Mouse (Mus musculus): Measurements from ENCODE around the gene Vezf1.

The Vezf1 gene

DNA sequence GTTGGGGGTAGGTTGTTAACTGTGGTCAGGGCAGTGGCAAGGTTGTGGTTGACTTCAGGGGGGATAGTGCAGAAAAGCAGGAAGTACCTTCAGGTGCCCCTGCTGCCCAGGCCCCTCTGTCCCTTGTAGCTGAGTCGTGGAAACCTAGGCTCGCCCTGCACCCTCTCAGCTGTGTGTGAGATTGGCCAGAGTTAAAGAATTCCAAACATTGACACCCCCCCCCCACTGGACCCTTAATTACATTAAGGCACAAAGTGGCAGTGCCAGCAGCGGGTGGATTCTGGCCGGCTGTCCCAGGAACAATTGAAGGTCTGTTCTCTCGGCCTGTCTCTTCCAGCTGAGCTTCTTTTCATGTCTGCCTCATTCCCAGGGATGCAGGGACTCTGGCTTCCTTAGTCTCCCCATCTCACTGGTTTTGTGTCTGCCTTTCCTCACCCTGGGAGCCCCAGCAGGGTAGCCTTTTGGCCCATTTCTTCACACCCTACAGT, 58.3 kb downstream of the Vezf1 start:
- no peak for DNase-seq (ENCODE audit: low spot score)

DNA sequence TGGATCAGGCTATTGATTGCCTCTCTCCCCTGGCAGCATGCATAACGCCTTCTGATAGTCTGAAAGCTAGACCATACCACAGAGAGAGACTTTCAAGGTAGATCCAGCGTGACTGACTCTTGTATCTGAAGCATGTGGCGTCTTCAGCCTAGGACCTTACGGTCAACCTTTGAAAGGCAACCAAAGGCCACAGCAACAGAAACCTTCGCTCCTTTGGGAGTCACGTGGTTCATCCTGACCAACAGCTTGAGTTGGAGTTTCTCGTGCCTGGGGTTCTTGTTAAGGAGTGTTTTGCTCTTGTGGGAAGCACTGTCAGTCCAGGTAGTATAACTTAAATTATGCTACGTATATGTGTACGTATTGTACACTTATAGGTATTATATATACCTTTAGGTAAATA, 60.4 kb downstream of the Vezf1 start:
- no peak for DNase-seq (ENCODE audit: low spot score)

DNA sequence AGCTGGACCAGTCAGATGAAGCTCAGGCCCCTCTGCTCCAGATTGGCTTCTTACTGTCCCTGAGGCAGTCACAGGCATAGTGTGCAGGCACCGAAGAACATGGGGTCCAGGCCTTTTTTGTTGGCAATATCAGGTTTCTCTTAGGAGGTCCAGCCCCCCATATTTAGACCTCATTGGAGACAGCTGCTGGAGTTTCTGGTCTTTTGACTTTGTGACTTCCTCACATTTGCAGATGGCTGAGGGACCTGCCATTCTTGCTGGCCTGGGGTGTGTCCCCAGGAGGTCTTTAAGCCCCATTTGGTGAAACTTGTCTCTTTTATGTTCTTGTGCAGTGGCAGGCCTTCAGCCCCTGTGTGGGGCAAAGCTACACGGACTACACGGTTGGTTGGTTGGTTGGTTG, 61.2 kb downstream of the Vezf1 start:
- no peak for DNase-seq (ENCODE audit: low spot score)

DNA sequence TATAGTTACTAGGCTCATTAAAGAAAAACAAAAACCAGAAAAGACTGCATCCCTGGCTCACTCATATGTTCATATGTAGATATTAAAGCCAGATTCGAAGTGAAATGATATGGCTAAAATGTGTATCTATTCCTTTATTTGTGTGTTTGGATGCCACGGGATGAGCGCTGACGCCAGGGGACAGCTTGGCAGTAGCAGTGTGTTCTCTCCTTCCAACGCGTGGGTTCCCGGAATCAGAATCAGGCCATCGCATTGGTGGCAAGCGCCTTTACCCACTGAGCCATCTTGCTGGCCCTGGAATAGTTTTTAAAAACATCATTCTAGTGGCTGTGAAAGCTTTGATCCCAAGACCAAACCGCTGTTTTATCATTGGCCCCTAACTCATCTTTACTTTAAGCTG, 61.9 kb downstream of the Vezf1 start:
- DNase-seq (ENCODE audit: low spot score): no peak

DNA sequence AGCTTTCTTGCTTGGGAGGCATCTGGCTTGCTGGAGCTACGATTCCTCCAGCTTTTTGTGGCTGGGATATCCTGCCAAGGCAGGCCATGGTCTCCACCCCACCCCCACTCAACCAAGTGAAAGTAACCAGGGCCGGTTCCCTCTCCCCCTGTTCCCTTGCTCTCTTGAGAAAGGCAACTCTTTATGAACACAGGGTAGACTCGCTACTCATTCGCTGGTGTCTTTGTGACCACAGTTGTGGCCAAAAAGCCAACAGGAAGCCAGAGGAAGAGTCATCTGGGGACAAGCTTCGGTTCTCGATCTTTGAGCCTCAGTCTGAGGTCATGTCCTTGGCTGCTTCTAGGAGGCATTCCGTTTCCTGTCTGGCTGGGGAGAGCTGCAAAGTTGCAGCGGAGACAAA, 63.8 kb downstream of the Vezf1 start:
- DNase-seq (ENCODE audit: low spot score): peak; percentile 67

Measured in T-cell, adult 2 months (primary cell).